Mouse (Mus musculus) lung, embryonic 15.5 days (tissue): Measurements from ENCODE around the gene Ly9. TPM values are rescaled to one million over a fixed set of nuclear protein-coding genes. Genes with fewer than 3 reads are reported as not detected.
A peak's percentile ranks its signal among the peaks of the same experiment; 100 is the strongest.

ENCODE experiments used
- ATAC-seq: fragments of 200-750 bp; cut with Nextera tagmentation; 2 replicates; pipeline ENCODE4 v1.8.0; 2017; ENCODE audit warnings: moderate number of reproducible peaks, borderline replicate concordance; ENCODE audit not compliant: low FRiP score, low TSS enrichment; ENCODE audit errors: extremely low read depth
- H3K27ac ChIP-seq: fragments of 300-500 bp; sonication (generic); 2 replicates; pipeline ENCODE4 v1.5.1; 2015; ENCODE audit warnings: moderate library complexity, mild to moderate bottlenecking, inconsistent platforms
- H3K27me3 ChIP-seq: fragments of 300-500 bp; sonication (generic); 2 replicates; pipeline ENCODE4 v1.6.1; 2015; ENCODE audit warnings: inconsistent platforms
- H3K36me3 ChIP-seq: fragments of 300-500 bp; sonication (generic); 2 replicates; pipeline ENCODE4 v1.6.1; 2015; ENCODE audit warnings: inconsistent platforms
- H3K4me1 ChIP-seq: fragments of 300-500 bp; sonication (generic); 2 replicates; pipeline ENCODE4 v1.6.1; 2015; ENCODE audit warnings: inconsistent platforms
- H3K4me2 ChIP-seq: fragments of 300-500 bp; sonication (generic); 2 replicates; pipeline ENCODE4 v1.6.1; 2015; ENCODE audit warnings: inconsistent platforms, mild to moderate bottlenecking, moderate library complexity
- H3K4me3 ChIP-seq: fragments of 300-500 bp; sonication (generic); 2 replicates; pipeline ENCODE4 v1.5.1; 2015; ENCODE audit warnings: mild to moderate bottlenecking, inconsistent platforms
- H3K9ac ChIP-seq: fragments of 300-500 bp; sonication (generic); 2 replicates; pipeline ENCODE4 v1.6.1; 2015; ENCODE audit warnings: inconsistent platforms
- H3K9me3 ChIP-seq: fragments of 300-500 bp; sonication (generic); 2 replicates; pipeline ENCODE4 v1.6.1; 2016; ENCODE audit warnings: inconsistent platforms
- WGBS: fragments of 180-500 bp; shearing (Covaris S2); methylation state at CpG from one replicate; pipeline ENCODE4 v1.1.7; 2015; 5-methylcytosine and 5-hydroxymethylcytosine counted together
- microRNA-seq: library from miRNA; unstranded; fragments of <30 nt; microRNA quantifications from one replicate; pipeline ENCODE4, GENCODE M21; 2016
- polyA plus RNA-seq: library from polyadenylated mRNA; unstranded; fragments of >200 nt; fragmentation: Nextera tagmentation; extraction: Ambion mirVana; gene quantifications from 2 replicates; pipeline ENCODE4 v1.2.1, GENCODE M21; 2015

The Ly9 gene
- polyA plus RNA-seq, 1 experiment from 2014 or later: 0.86 TPM

- H3K27ac ChIP-seq: peak overlapping the region; percentile 47; the same call in 1 of the 2 replicates
- H3K27me3 ChIP-seq: no peaks in the 10 kb centered on the region
- ATAC-seq: no peak
- peaks cover 5% of the 10 kb centered on the region; the same call in 1 of the 2 replicates for H3K4me1 ChIP-seq
- H3K9me3 ChIP-seq: no peaks in the 10 kb centered on the region
- H3K9ac ChIP-seq: no peak overlapping the region
- H3K36me3 ChIP-seq: no peaks in the 10 kb centered on the region
- H3K4me3 ChIP-seq: no peak overlapping the region
- 64% methylated on average over 2 of the region's 2 CpGs for WGBS
- no peak overlapping the region for H3K4me2 ChIP-seq
Observed at GRCm38 (mm10) chr1:171552230-171552629, 55.0 kb downstream of the Ly9 start.

DNA sequence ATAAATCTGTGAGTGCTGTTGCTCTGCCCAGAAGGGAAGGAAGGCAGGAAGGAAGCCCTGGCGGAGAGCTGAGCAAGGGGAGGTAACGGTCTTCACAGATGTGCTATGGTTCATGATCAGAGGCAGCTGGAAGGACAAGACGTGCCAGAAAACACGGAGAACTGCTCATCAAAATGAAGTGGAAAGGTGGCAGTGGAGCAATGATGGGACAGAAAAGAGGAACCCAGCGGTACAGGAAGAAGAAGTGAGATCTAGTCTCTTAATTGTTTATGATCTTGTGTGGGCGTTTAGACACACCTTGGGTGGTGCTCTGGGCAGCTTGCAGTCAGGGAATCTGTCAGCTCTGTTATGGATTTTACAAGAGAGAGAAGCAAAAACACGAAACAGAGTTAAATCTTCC, 55.9 kb downstream of the Ly9 start:
- no peak for ATAC-seq
- 60% methylated on average over 7 of the region's 7 CpGs for WGBS

DNA sequence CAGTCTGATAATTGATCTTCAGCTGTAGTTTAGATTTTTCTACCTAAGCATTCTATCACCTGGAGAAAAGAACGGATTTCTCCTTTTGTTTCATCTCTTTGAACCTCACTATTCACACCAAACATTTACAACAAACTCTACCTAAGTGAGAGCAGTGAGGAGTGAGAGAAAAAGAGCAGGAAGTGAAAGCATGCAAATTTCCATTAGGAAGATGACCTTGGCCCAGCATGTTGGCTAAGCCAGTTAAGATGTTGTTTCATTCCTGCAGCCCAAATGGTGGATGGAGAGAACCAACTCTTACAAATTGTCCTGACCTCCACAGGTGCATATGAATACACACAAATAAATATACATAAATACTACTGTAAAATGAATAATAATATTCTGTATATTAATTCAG, 66.5 kb downstream of the Ly9 start:
- WGBS: 74% methylated on average over 1 of the region's 1 CpGs
- no peak for ATAC-seq
- H3K4me3 ChIP-seq: no peak overlapping the region

More for the DNA sequence above, 55.9 kb downstream of the Ly9 start:
- no peak overlapping the region for H3K4me2 ChIP-seq
- no peaks in the 10 kb centered on the region for H3K9me3 ChIP-seq
- no peak overlapping the region for H3K27ac ChIP-seq
- H3K4me3 ChIP-seq: no peak overlapping the region
- no peaks in the 10 kb centered on the region for H3K27me3 ChIP-seq
- no peaks in the 10 kb centered on the region for H3K36me3 ChIP-seq
- H3K4me1 ChIP-seq: peaks cover 5% of the 10 kb centered on the region; the same call in 1 of the 2 replicates
- no peak overlapping the region for H3K9ac ChIP-seq

More for the DNA sequence above, 66.5 kb downstream of the Ly9 start:
- Histone ChIP-seq H3K4me2 (no peak overlapping the region), H3K9ac (no peak overlapping the region), H3K4me1 (no peaks in the 10 kb centered on the region), H3K36me3 (no peaks in the 10 kb centered on the region), H3K27me3 (no peaks in the 10 kb centered on the region), H3K9me3 (no peaks in the 10 kb centered on the region), H3K27ac (no peak overlapping the region)

Small RNAs within 50 kb of the gene (microRNA-seq; reads per million reads assigned to microRNA genes)
- not detected for gene Mir7683

Other genes with a start within 250 kb of the Ly9 start
- gene Klhdc9, start 246.6 kb downstream of the Ly9 start, polyA plus RNA-seq: 2.1 and 2.6 TPM in 2 replicates
- gene Nectin4, start 237.3 kb downstream of the Ly9 start, polyA plus RNA-seq: 5.1 and 7.3 TPM in 2 replicates
- gene Arhgap30, start 218.5 kb downstream of the Ly9 start, polyA plus RNA-seq: 2.2 and 3.4 TPM in 2 replicates
- 72.9 and 85.7 TPM in 2 replicates for gene Usf1, start 196.1 kb downstream of the Ly9 start, polyA plus RNA-seq
- gene Tstd1, start 188.5 kb downstream of the Ly9 start, polyA plus RNA-seq: 6.4 and 7.5 TPM in 2 replicates
- gene F11r, start 169.9 kb downstream of the Ly9 start, polyA plus RNA-seq: 102 and 115 TPM in 2 replicates
- gene Alyref2, start 103.9 kb downstream of the Ly9 start, polyA plus RNA-seq: 12.8 and 13.0 TPM in 2 replicates
- not detected in 2 replicates for gene Itln1, start 72.1 kb downstream of the Ly9 start, polyA plus RNA-seq
- gene Cd244a, start 48.2 kb downstream of the Ly9 start, polyA plus RNA-seq: 0.43 and 0.57 TPM in 2 replicates
- gene Slamf7, start 45.6 kb upstream of the Ly9 start, polyA plus RNA-seq: 0.19 and 0.29 TPM in 2 replicates
- gene Cd48, start 74.6 kb upstream of the Ly9 start, polyA plus RNA-seq: 2.9 and 5.1 TPM in 2 replicates
- 0.45 and 0.59 TPM in 2 replicates for gene Slamf1, start 159.7 kb upstream of the Ly9 start, polyA plus RNA-seq
- 1.7 and 2.1 TPM in 2 replicates for gene Cd84, start 232.3 kb upstream of the Ly9 start, polyA plus RNA-seq